Mouse (Mus musculus): ENCODE data around the gene Cul4b.
"Not testable (repeated sequence)": the region's sequence is repeated elsewhere in the genome, so short reads cannot be mapped to it uniquely, and the experiment has no call there.

Cul4b gene

GRCm38 (mm10) chrX:38576078-38576477 lies at the start of gene Cul4b:
Gene Cul4b (minus strand): TSS chrX:38576196.
- peak; percentile 95 for DNase-seq (ENCODE audit: low read depth, low spot score)

- no peak for DNase-seq (ENCODE audit: low read depth, low spot score)
These were observed 25.0 kb upstream of the Cul4b start for GRCm38 (mm10) chrX:38600995-38601369.

GRCm38 (mm10) chrX:38600177-38600994 lies 24.4 kb upstream of the Cul4b start, which contains the start of gene Mcts1:
Gene Mcts1 (plus strand): TSS chrX:38600578.
- DNase-seq (ENCODE audit: low read depth, low spot score), result peak; percentile 94

- no peak for DNase-seq (ENCODE audit: low read depth, low spot score)
These were observed 17.3 kb upstream of the Cul4b start for GRCm38 (mm10) chrX:38593180-38593889.

- no peak for DNase-seq (ENCODE audit: low read depth, low spot score)
These were observed 15.8 kb upstream of the Cul4b start for GRCm38 (mm10) chrX:38591749-38592148.

GRCm38 (mm10) chrX:38589827-38590226 lies 13.8 kb upstream of the Cul4b start:
- peak; percentile 86 for DNase-seq (ENCODE audit: low read depth, low spot score)

GRCm38 (mm10) chrX:38583261-38583660 lies 7.3 kb upstream of the Cul4b start:
- no peak for DNase-seq (ENCODE audit: low read depth, low spot score)

- DNase-seq (ENCODE audit: low read depth, low spot score), result no peak
These were observed 5.1 kb upstream of the Cul4b start for GRCm38 (mm10) chrX:38581140-38581539.

- DNase-seq (ENCODE audit: low read depth, low spot score), result peak; percentile 89
These were observed 9.3 kb downstream of the Cul4b start for GRCm38 (mm10) chrX:38566521-38567205.

- no peak for DNase-seq (ENCODE audit: low read depth, low spot score)
These were observed 10.8 kb downstream of the Cul4b start for GRCm38 (mm10) chrX:38565176-38565542.

- peak; percentile 96 for DNase-seq (ENCODE audit: low read depth, low spot score)
These were observed 11.3 kb downstream of the Cul4b start for GRCm38 (mm10) chrX:38564542-38565175.

GRCm38 (mm10) chrX:38563941-38564541 lies 12.0 kb downstream of the Cul4b start:
- DNase-seq (ENCODE audit: low read depth, low spot score), result no peak

- no peak for DNase-seq (ENCODE audit: low read depth, low spot score)
These were observed 22.7 kb downstream of the Cul4b start for GRCm38 (mm10) chrX:38553255-38553654.

GRCm38 (mm10) chrX:38514556-38514955 lies 61.4 kb downstream of the Cul4b start:
- DNase-seq (ENCODE audit: low read depth, low spot score), result peak; percentile 67

- DNase-seq (ENCODE audit: low read depth, low spot score), result peak; percentile 30
These were observed 71.2 kb downstream of the Cul4b start for GRCm38 (mm10) chrX:38504846-38505245.

- DNase-seq (ENCODE audit: low read depth, low spot score), result peak; percentile 37
These were observed 73.8 kb downstream of the Cul4b start for GRCm38 (mm10) chrX:38502182-38502581.

- DNase-seq (ENCODE audit: low read depth, low spot score), result not testable (repeated sequence)
These were observed 90.5 kb downstream of the Cul4b start for GRCm38 (mm10) chrX:38485464-38485863.
